Mouse (Mus musculus) bone marrow, adult 2 months (tissue): ENCODE measurements around the gene Snx15.
"Not testable (repeated sequence)": the region's sequence is repeated elsewhere in the genome, so short reads cannot be mapped to it uniquely, and the experiment has no call there.

ENCODE experiments used
- CTCF ChIP-seq: fragments of 200-500 bp; IDR thresholded peaks from 2 replicates; pipeline ENCODE4 v1.5.1; 2011; ENCODE audit warnings: low read length, control low read depth; ENCODE audit not compliant: control insufficient read depth, insufficient read depth
- POLR2A ChIP-seq: fragments of 200-500 bp; IDR thresholded peaks from 2 replicates; pipeline ENCODE4 v1.6.1; 2011; ENCODE audit warnings: low read depth, mild to moderate bottlenecking, control low read depth, low read length, borderline replicate concordance; ENCODE audit not compliant: control insufficient read depth

DNA sequence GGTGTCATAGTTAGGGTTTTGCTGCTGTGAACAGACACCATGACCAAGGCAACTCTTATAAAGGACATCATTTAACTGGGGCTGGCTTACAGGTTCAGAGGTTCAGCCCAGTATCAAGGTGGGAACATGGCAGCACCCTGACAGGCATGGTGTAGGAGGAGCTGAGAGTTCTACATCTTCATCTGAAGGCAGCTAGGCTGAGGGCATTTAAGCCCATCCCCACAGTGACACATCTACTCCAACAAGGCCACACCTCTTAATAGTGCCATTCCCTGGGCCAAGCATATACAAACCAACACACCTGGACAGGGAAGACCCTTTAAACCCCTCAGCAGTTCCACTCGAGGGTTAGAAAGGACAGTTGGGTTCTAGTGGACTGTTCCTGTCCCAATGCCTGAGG lies 5.1 kb upstream of the Snx15 start:
- not testable (repeated sequence) for TF ChIP-seq POLR2A, CTCF
